Mouse (Mus musculus) layer of hippocampus, adult 11-12 months (tissue): ENCODE measurements around the gene Hnrnpr.

Source experiments
- DNase-seq: peaks from one replicate; pipeline ENCODE4 v3.0.0; 2022; ENCODE audit warnings: low spot score

Gene Hnrnpr

DNA sequence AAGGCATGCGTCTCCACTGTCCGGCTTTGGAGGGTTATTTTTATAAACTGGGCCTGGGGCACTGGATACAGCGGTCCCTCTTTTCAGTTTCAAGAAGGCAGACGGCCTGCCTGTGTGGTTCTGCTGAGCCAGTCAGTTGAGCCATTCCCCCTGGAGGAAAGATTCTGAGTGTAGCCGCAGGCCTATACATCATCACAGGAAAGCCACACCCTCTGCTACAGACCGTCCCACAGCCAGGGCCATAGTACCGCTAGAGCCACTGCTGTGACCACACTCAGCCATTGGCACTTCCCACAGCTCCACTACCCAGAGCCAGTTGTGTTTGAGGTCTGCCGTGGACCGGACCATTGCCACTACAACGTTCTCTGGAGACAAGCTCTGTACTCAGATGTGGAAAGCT lies 91.1 kb downstream of the Hnrnpr start:
- no peak for DNase-seq

DNA sequence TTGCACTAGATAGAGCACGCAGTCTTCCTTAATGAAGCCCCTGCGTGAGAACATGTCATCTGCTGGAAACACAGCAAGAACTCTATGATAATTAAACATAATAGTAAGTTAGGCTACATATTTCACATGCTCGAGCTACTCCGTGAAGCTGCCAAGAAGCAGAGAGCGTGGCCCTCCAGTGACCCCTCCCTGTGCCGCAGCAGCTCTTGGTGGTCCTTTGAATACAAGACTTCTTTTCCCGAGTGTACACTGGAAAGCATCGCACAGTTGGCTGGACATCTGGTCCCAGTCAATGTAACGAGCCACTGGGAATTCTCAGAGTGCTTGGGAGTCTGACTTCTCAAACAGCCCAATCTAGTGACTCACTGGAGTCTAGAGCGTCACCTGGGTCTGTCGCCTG lies 97.1 kb downstream of the Hnrnpr start:
- no peak for DNase-seq
